Mouse (Mus musculus) brain, adult 2 months (tissue): ENCODE results near the gene Bmper.

Source experiments
- DNase-seq: peaks from one replicate; pipeline ENCODE4 v3.0.0; 2011; ENCODE audit warnings: low read depth, low spot score

Gene Bmper

GRCm38 (mm10) chr9:23300376-23300775, 77.5 kb downstream of the Bmper start:
- DNase-seq: peak; percentile 76

DNA sequence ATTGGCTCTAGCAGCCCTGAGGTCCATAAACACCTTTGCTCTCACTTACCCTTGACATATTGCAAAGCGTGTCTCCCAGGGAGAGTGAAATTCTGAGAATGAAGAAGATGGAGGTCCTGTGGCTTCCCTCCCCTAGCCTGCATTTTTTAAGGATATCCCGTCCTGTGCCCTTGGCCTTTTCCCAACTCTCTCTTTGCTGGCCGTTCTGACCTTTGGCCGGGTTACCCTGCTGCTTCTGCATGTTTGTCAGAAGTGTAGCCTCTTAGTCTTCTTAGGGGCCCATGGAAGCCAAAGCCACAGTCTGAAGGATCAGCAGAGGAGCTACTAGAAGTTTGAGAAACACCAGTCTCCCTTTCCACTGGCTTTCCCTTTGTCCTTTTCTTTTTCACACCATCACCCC, 82.8 kb downstream of the Bmper start:
- no peak for DNase-seq

DNA sequence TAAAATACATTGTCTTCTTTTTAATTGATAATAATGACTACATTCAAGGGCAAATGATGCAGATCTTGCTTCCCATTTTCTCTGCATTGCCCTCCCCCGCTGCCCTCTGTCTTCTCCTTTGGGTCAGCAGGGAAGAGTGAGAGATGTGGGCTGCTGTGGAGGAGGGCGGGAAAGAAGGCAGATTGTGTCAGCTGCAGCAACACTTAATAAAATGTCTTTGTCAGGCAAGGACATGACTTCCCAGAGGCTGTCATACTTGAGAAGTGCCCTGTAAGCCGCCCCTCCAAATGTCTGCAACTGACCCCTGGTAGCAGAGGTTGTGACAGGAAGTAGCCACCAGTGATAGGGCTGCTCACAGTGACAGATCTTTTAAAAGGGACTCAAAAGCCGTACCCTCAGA, 83.3 kb downstream of the Bmper start:
- no peak for DNase-seq

DNA sequence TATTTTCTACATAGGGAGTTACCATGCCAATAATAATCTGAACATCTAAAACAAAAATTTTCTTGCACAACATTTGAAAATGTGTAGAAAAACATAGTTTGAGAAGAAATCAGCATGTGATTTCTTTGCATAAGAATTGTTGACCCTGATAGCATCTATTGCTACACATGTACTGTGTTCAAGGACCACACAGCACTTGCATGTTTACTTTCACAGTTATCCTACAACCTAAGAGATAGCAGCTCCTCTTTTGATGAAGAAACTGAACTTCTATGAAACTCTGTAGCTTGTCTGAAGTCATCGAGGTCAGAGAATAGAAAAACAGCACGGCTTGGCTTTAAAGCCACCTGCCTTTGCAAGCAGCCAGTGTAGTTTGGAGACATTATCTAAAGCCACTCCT, 85.0 kb downstream of the Bmper start:
- DNase-seq: no peak

GRCm38 (mm10) chr9:23310953-23311352, 88.1 kb downstream of the Bmper start:
- no peak for DNase-seq

DNA sequence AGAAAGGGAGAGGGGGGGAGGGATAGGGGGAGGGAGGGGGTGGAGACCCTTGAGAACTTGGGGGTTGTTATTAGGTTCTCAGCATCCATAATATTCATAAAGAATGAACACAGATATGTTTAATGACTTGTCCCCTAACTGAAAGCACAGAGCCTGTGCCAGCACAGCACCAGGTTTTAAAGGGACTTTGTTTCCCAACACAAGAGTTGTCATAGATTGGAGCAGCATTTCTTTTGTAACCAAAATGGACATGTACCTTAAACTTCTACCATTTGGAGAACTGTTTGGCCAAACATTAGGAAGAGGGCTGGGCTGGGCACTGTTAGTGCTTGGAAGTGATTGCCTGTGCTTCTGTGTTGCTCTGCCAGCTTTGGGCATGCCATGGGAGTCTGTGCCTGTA, 89.1 kb downstream of the Bmper start:
- no peak for DNase-seq

DNA sequence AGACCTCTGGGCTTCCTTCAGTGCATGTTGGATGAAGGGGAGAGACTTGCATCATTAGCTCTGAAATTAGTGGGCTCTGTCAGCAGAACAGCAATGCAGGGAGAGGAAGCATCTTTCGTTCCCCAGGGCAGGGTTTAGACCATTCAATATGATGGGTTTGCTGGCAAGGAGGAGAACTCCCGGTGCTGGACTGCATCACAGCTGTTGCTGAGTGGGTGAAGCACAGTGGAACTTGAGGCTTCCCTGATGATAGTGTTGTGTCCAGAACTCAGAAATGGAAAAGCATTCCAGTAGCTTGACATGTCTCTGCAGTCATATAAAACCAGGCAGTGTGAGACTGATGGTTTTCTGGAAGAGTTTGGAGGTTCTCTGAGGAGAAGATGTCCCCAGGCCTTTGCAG, 90.0 kb downstream of the Bmper start:
- peak; percentile 22 for DNase-seq

- DNase-seq: no peak
Measured at GRCm38 (mm10) chr9:23315631-23316330, 92.9 kb downstream of the Bmper start.

DNA sequence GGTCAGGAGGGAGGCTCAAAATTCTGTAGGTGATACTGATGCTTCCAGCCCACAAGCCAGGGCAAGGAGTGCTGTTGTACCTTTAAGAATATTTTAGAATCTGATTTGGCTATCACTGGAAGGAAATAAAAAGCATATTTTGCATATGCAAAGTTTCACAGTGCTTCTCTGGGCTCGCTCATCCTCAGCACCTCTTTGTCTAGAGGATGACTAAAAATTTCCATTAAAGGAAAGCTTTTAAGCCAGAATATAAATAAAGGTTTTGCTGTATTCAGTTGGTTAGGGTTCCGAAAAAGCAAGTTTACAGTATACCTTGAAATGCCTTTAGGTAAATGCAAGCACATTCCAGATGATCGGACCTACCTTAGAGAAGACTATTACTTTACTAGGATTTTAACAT, 105.0 kb downstream of the Bmper start:
- peak; percentile 8 for DNase-seq

DNA sequence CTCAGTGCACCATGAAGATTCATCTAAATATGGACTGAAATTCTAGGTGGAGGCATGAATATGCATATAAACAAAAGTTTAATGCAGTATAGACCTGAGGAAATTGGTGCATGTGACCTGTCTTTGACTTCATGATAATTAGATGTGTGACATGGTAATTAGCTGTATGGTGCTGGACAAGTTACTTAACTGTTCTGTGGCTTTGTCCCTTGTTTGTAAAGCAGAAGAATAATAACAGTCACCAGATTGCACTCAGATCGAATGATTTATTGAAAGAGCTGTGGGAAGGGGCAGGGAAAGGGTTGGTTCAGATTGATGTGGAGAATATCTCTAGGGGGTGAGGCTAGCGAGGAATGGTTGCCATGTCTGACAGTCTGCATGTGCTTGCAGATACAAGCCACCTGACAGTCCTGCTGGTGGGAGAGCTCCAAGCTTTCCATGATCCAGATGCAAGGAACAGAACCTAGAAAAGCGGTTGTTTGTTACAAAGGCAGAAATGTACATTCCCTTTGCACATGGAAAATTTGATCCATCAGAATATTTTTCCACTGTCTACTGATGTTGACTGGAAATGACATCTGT, 110.3 kb downstream of the Bmper start:
- no peak for DNase-seq

DNA sequence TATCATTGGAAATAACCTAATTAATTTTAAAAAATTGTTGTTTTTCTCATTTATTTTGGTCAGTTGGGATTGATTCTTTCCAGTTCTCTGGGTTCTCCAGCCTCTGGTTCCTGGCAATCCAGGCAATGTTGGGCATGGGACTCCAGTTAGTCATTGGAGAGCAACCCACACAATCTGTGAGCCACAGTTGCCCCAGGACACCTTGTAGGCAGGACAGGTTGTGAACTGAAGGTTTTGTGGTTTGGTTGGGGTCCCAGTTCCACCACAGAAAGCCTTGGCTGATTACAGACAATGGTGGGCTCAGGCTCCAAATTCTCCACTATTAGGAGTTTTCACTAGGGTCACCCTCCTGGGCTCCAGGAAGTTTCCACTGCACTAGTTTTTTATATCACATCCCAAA, 117.7 kb downstream of the Bmper start:
- DNase-seq: no peak

- DNase-seq: no peak
Measured at GRCm38 (mm10) chr9:23341246-23341645, 118.4 kb downstream of the Bmper start.

DNA sequence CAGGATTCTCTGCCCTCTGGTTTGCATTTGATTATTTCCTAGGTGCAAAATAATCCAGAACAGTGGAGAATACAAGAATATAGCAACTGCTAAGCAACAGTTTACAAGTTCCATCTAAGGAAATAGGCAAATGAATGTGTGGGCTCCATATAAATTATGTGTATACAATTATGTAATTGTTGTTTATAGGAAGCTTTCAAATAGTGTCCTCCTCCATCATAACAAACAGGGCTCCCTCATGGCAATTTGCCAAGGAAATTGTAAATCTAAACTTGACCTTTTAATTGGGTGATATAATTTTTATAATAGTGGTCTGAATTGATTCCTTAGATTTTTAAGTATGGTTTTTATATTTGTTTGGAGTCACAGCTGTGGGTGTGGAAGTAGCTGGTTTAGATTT, 121.5 kb downstream of the Bmper start:
- DNase-seq: no peak

- DNase-seq: no peak
Measured at GRCm38 (mm10) chr9:23345093-23345844, 122.4 kb downstream of the Bmper start.

- no peak for DNase-seq
Measured at GRCm38 (mm10) chr9:23349603-23350002, 126.7 kb downstream of the Bmper start.

DNA sequence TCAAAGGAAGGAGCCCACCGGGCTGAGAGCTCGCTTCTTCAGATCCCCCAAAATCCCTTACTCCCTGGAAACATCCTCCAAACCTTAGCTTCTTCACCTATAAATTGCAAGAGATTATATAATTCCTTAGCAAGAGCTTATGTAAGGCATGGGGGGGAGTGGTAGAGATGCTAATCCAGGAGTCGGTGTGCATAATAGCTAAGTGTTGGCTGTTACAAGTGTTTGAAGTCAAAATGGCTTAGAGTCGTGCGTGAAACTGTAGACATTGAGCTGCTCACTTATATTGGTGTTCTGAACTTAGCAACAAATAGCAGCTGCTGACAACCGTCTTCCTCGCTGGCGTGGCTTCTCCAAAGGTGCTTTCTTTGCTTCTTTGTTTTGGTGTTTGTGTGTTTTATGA, 128.5 kb downstream of the Bmper start:
- peak; percentile 76 for DNase-seq

GRCm38 (mm10) chr9:23352396-23352795, 129.5 kb downstream of the Bmper start:
- no peak for DNase-seq

DNA sequence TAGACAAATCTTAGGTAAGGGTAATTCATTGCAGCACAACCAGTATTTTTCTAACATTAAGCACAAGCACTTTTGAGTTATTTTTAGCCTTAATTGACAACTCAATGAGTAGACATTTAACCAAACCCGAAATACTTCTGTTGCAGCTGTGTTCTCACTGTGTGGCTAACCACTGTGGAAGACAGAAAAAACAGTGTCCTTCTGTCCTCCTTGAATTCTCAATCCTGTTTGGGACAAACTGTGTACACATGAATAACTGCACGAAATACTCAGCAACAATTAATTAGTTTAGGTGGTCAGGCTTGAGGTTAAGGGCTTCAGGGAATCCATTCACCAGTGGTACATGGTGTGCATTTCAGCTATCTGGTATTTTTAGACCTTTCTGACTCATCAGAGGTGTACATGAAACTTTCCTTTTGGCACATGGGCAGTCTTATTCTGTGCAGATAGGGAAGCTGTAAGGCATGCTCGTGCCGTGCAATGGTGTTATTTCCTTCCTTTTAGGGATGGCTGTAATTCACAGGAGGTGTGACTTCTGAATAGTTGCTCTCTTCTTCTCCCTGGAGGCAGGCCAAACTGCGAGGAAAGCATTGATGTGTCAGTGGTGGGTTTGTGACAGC, 131.4 kb downstream of the Bmper start:
- peak; percentile 45 for DNase-seq

- DNase-seq: no peak
Measured at GRCm38 (mm10) chr9:23358108-23358507, 135.2 kb downstream of the Bmper start.

DNA sequence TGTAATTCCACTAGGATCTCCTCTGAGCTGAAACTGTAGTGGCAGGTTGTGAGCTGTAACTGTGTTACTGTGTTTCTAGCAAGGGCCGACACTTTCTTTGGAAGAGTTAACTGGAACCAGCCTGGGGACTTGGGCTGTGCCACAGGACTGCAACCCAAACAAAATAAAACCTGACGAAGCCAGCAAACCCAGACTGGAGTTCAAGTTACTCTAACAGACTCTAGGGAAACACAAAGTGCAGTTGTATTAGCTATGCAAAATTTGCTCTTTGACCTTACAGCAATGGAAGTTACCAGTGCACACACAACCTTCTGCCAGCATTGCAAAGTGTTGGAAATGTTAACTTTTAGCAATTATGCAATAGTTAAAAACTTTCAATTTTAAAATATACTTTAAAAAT, 140.3 kb downstream of the Bmper start:
- DNase-seq: no peak

DNA sequence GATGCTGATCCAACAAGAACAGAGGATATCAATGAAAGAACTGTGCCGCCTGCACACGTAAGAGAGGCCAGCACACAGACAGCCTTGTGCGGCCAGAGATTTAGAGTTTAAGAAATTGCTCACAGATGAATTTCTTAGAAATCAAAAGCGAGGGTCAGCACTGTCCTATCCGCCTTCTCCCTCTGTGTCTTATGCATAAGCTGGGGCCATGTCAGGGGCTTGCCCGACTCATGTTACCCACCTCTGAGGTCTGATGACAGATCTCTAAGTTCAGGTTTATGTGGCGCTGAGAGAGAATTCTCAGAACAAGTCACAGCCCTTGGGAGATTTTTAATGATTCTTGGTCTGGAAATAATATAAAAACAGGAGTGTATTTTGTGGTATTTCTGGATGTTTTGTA, 140.7 kb downstream of the Bmper start:
- DNase-seq: no peak

- no peak for DNase-seq
Measured at GRCm38 (mm10) chr9:23364047-23364446, 141.2 kb downstream of the Bmper start.

DNA sequence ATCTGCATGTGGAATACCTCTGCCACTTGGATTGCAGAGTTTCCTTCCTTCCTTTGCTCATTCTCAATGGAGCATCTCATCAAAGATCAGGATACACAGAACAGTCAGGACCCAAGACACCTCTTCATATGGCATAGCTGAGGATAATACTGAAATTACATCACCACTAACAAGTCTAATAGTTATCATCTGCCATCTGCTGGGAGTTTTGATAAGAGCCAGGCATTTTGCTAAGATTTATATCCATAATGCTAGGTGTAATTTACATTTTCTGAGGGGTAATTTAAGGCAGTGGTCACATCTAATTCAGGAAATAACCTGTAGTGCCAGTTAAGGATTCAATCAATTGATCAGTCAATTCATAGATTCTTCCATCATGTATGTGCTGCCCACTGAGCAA, 145.2 kb downstream of the Bmper start:
- no peak for DNase-seq
